Mouse (Mus musculus): ENCODE measurements at regions not wholly inside any gene's neighbourhood (a gene's known extent, or its start where the extent isn't known, plus 50 kb on each side); places are given as distances from the start of the nearest gene placed in this dataset.
A peak's percentile ranks its signal among the peaks of the same experiment; 100 is the strongest.

- Histone ChIP-seq H3K9me3 (replicated peaks) (no peaks in the 10 kb centered on the region), H3K36me3 (replicated peaks) (no peaks in the 10 kb centered on the region), H3K27me3 (ENCODE audit: insufficient read depth, low read length) (no peaks in the 10 kb centered on the region; the same call in 1 of the 2 replicates), H3K4me1 (ENCODE audit: insufficient read depth, low read depth, low read length) (no peaks in the 10 kb centered on the region), H3K4me3 (ENCODE audit: low read depth, low read length) (no peak overlapping the region)
- ATAC-seq (ENCODE audit: extremely low read depth, insufficient number of reproducible peaks, low FRiP score, poor library complexity, severe bottlenecking) = no peak
- DNase-seq (ENCODE audit: low spot score) = no peak
- TF ChIP-seq POLR2AphosphoS5 (IDR thresholded peaks at IDR 0.05; ENCODE audit: insufficient replicate concordance, low read depth, low read length) (no peak), GATA1 (IDR thresholded peaks at IDR 0.05; ENCODE audit: borderline replicate concordance, low read length) (no peak), CTCF (IDR thresholded peaks at IDR 0.05; ENCODE audit: low read depth, low read length) (no peak), GATA2 (IDR thresholded peaks at IDR 0.05; ENCODE audit: borderline replicate concordance, low read depth, low read length) (no peak), TAL1 (conservative IDR thresholded peaks at IDR 0.05; ENCODE audit: low read depth, low read length) (no peak)
Measured at GRCm38 (mm10) chr2:75567131-75567530, 91.9 kb upstream of the Hnrnpa3 start.

DNA sequence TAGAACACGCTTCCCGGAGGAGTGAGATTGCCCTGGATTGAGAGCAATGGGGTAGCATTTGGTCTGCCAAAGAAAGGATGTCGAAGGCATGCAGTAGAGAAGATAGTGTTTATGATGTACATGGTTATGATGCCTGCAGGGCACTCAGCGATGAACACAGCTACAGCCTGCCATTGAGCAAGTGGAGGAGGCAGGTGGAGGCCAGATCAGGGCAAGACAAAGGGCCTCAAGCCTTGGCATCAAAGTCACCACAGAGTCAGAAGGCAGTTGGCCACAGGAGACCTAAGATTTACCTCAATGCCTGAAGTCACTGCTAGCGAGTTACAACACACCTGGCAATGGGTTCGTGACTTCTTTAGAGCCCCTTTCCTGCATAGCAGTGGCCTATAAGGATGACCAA lies 89.3 kb upstream of the Hnrnpa3 start:
- Histone ChIP-seq H3K36me3 (replicated peaks) (no peaks in the 10 kb centered on the region), H3K4me3 (ENCODE audit: low read depth, low read length) (no peak overlapping the region), H3K9me3 (replicated peaks) (no peaks in the 10 kb centered on the region), H3K27me3 (ENCODE audit: insufficient read depth, low read length) (no peaks in the 10 kb centered on the region; the same call in 1 of the 2 replicates), H3K4me1 (ENCODE audit: insufficient read depth, low read depth, low read length) (no peaks in the 10 kb centered on the region)
- DNase-seq (ENCODE audit: low spot score) = no peak
- no peak for TF ChIP-seq CTCF (IDR thresholded peaks at IDR 0.05; ENCODE audit: low read depth, low read length)
- TF ChIP-seq GATA1 (IDR thresholded peaks at IDR 0.05; ENCODE audit: borderline replicate concordance, low read length) = no peak
- TF ChIP-seq POLR2AphosphoS5 (IDR thresholded peaks at IDR 0.05; ENCODE audit: insufficient replicate concordance, low read depth, low read length) = no peak
- TF ChIP-seq TAL1 (conservative IDR thresholded peaks at IDR 0.05; ENCODE audit: low read depth, low read length) = no peak
- no peak for ATAC-seq (ENCODE audit: extremely low read depth, insufficient number of reproducible peaks, low FRiP score, poor library complexity, severe bottlenecking)

GRCm38 (mm10) chr2:75570246-75570645 lies 88.8 kb upstream of the Hnrnpa3 start:
- TF ChIP-seq GATA2 (IDR thresholded peaks at IDR 0.05; ENCODE audit: borderline replicate concordance, low read depth, low read length) (no peak), CTCF (IDR thresholded peaks at IDR 0.05; ENCODE audit: low read depth, low read length) (no peak), GATA1 (IDR thresholded peaks at IDR 0.05; ENCODE audit: borderline replicate concordance, low read length) (no peak), POLR2AphosphoS5 (IDR thresholded peaks at IDR 0.05; ENCODE audit: insufficient replicate concordance, low read depth, low read length) (no peak), TAL1 (conservative IDR thresholded peaks at IDR 0.05; ENCODE audit: low read depth, low read length) (no peak)
- Histone ChIP-seq H3K27me3 (ENCODE audit: insufficient read depth, low read length) (no peaks in the 10 kb centered on the region; the same call in 1 of the 2 replicates), H3K9me3 (replicated peaks) (no peaks in the 10 kb centered on the region), H3K36me3 (replicated peaks) (no peaks in the 10 kb centered on the region), H3K4me1 (ENCODE audit: insufficient read depth, low read depth, low read length) (no peaks in the 10 kb centered on the region), H3K4me3 (ENCODE audit: low read depth, low read length) (no peak overlapping the region)
- DNase-seq (ENCODE audit: low spot score) (no peak), ATAC-seq (ENCODE audit: extremely low read depth, insufficient number of reproducible peaks, low FRiP score, poor library complexity, severe bottlenecking) (no peak)

DNA sequence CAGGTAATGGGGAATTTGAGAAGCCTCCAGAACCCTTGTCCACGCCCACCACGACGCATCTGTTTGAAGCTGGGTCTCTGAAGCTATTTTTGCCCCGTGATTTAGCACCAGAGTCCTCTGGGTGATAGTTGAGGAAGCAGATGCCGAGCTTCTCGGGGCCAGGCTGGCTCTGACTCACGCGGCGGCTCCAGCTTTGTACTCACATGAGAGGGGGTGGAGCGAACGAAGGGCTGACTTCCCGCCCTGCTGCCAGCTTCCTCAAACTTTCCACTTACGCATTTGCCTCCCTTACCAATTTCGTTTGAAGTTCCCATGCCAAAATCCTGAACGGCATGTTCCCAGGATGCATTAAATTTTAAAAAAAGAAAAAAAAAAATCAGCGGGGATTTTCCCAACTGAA lies 74.1 kb upstream of the Hnrnpa3 start:
- DNase-seq (ENCODE audit: low spot score) (no peak), ATAC-seq (ENCODE audit: extremely low read depth, insufficient number of reproducible peaks, low FRiP score, poor library complexity, severe bottlenecking) (peak; percentile 73)
- H3K27me3 ChIP-seq (ENCODE audit: insufficient read depth, low read length) = peaks cover 20% of the 10 kb centered on the region
- TF ChIP-seq POLR2AphosphoS5 (IDR thresholded peaks at IDR 0.05; ENCODE audit: insufficient replicate concordance, low read depth, low read length) (no peak), TAL1 (conservative IDR thresholded peaks at IDR 0.05; ENCODE audit: low read depth, low read length) (no peak), GATA2 (IDR thresholded peaks at IDR 0.05; ENCODE audit: borderline replicate concordance, low read depth, low read length) (no peak), CTCF (IDR thresholded peaks at IDR 0.05; ENCODE audit: low read depth, low read length) (no peak), GATA1 (IDR thresholded peaks at IDR 0.05; ENCODE audit: borderline replicate concordance, low read length) (no peak)
- H3K36me3 ChIP-seq (replicated peaks) = no peaks in the 10 kb centered on the region
- H3K9me3 ChIP-seq (replicated peaks) = no peaks in the 10 kb centered on the region
- H3K4me3 ChIP-seq (ENCODE audit: low read depth, low read length) = no peak overlapping the region
- peaks cover 3% of the 10 kb centered on the region; the same call in 1 of the 2 replicates for H3K4me1 ChIP-seq (ENCODE audit: insufficient read depth, low read depth, low read length)

DNA sequence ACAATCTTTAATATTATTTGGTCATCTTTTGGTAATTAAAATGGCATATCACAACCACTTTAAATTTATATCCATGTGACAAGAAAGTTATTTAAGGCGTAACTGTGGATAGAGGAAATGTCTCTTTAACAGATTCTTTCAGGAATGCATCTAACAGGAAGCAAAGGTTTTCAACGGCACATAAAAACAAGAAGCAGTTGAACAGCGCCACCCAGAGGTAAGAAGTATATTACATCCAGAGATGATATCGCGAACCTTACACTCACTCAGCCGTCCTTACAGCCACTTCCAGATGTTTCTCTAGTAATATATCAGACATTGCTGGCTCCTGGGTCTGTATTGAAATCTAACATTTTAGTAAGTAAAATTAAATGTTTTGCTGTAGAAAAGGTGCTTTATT lies 70.5 kb upstream of the Hnrnpa3 start:
- H3K4me1 ChIP-seq (ENCODE audit: insufficient read depth, low read depth, low read length) = peaks cover 3% of the 10 kb centered on the region; the same call in 1 of the 2 replicates
- DNase-seq (ENCODE audit: low spot score) (no peak), ATAC-seq (ENCODE audit: extremely low read depth, insufficient number of reproducible peaks, low FRiP score, poor library complexity, severe bottlenecking) (no peak)
- H3K36me3 ChIP-seq (replicated peaks) = no peaks in the 10 kb centered on the region
- H3K27me3 ChIP-seq (ENCODE audit: insufficient read depth, low read length) = peaks cover 30% of the 10 kb centered on the region
- TF ChIP-seq GATA2 (IDR thresholded peaks at IDR 0.05; ENCODE audit: borderline replicate concordance, low read depth, low read length) (no peak), CTCF (IDR thresholded peaks at IDR 0.05; ENCODE audit: low read depth, low read length) (peak; percentile 45; the same call in 1 of the 2 replicates)
- no peaks in the 10 kb centered on the region for H3K9me3 ChIP-seq (replicated peaks)
- no peak overlapping the region for H3K4me3 ChIP-seq (ENCODE audit: low read depth, low read length)

DNA sequence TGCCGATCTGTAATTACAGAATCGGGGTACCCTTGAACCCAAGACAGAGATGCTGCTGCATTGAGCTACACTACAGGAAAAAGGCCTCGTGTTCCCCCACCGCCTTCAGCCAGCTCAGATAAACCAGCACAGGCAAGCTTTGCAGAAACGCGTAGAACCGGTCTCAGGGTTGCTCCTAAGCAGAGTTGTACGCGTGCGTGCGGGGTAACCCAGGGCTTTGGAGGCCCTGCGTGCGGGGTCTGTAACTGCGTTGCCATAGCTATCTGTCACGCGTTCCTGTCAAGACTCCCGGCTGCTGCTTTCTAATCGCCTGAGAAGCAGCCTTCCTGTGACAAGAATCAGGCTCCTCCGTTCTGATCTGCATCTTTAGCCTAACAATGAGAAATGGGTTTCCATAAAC lies 69.6 kb upstream of the Hnrnpa3 start:
- no peak for ATAC-seq (ENCODE audit: extremely low read depth, insufficient number of reproducible peaks, low FRiP score, poor library complexity, severe bottlenecking)
- no peak for TF ChIP-seq TAL1 (conservative IDR thresholded peaks at IDR 0.05; ENCODE audit: low read depth, low read length)
- no peak for TF ChIP-seq CTCF (IDR thresholded peaks at IDR 0.05; ENCODE audit: low read depth, low read length)
- no peak for TF ChIP-seq GATA1 (IDR thresholded peaks at IDR 0.05; ENCODE audit: borderline replicate concordance, low read length)
- no peak for TF ChIP-seq POLR2AphosphoS5 (IDR thresholded peaks at IDR 0.05; ENCODE audit: insufficient replicate concordance, low read depth, low read length)
- no peak for TF ChIP-seq GATA2 (IDR thresholded peaks at IDR 0.05; ENCODE audit: borderline replicate concordance, low read depth, low read length)

More for the DNA sequence above, 69.6 kb upstream of the Hnrnpa3 start:
- H3K4me3 ChIP-seq (ENCODE audit: low read depth, low read length) = no peak overlapping the region
- no peaks in the 10 kb centered on the region for H3K36me3 ChIP-seq (replicated peaks)
- no peaks in the 10 kb centered on the region for H3K9me3 ChIP-seq (replicated peaks)
- H3K27me3 ChIP-seq (ENCODE audit: insufficient read depth, low read length) = peaks cover 34% of the 10 kb centered on the region
- no peak for DNase-seq (ENCODE audit: low spot score)
- peaks cover 3% of the 10 kb centered on the region; the same call in 1 of the 2 replicates for H3K4me1 ChIP-seq (ENCODE audit: insufficient read depth, low read depth, low read length)

Measured in G1E (cell line).